Mouse (Mus musculus) CD4-positive naive resting alpha-beta T cell, adult 76 days (primary cell): ENCODE measurements around the gene D930007J09Rik. TPM values are rescaled to one million over a fixed set of nuclear protein-coding genes. Genes with fewer than 3 reads are reported as not detected.

Experiments
- total RNA-seq: library from RNA; stranded (reverse); gene quantifications from one replicate; pipeline ENCODE4 v1.2.4, GENCODE M21; 2023

Gene D930007J09Rik
- not detected for total RNA-seq

DNA sequence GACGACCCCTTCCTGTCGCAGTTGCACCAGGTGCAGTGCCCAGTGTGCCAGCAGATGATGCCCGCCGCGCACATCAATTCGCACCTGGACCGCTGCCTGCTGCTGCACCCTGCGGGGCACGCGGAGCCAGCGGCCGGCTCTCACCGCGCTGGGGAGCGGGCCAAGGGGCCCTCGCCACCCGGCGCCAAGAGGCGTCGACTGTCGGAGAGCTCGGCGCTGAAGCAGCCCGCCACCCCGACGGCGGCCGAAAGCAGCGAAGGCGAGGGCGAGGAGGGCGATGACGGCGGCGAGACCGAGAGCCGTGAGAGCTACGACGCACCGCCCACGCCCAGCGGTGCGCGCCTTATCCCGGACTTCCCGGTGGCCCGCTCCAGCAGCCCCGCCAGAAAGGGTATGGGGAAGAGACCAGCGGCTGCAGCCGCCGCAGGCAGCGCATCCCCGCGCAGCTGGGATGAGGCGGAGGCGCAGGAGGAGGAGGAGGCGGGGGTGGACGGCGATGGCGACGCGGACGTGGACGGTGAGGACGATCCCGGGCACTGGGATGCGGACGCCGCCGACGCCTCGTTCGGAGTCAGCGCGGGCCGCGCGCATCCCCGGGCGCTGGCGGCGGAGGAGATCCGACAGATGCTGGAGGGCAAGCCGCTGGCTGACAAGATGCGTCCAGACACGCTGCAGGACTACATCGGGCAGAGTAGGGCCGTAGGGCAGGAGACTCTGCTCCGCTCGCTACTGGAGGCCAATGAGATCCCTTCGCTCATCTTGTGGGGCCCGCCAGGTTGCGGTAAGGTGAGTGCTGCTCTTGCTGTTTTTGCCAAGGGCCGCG, at the start of gene D930007J09Rik:
Gene D930007J09Rik (minus strand): TSS at position 591 of the 823 bp plus-strand sequence.

DNA sequence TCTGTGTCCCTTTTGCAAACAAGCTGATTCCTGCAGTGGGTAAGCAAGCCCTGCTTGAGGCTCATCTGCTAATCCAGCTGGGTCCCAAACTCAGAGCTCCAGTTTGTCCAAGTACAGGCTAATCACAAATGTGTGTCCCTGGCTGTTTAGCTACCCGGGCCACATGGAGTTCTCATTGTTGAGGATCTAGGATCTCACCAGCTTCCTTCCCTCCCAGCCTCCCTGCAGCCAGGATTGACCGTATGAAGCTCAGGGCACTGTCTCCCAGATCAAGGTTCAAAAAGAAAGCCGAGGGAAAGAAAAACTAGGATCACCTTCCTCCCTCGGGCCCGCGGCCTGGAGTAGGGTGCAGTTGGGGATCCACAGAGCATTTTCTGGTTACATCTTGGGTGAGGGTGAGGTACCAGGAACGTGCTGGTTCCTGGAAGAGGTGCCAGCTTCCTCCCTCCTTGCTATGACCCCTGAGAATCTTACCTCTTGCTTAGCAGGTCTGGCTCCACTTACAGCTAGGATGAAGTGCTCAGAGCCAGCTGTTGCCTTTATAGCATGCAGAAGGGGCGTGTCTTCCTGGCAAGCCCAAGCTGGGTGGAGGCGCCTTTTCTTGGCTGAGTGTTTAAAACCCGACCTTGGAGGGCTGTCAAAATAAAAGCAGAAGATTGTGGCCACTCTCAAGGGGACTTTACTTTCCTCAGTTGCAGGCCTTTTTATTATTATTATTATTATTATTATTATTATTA, 48.2 kb upstream of the D930007J09Rik start, which contains the start of gene Serpinb1a:
Gene Serpinb1a (minus strand): TSS at position 518 of the 737 bp plus-strand sequence.

GRCm38 (mm10) chr13:32801693-32802221, 892 bp downstream of the D930007J09Rik start, which contains the start of gene Wrnip1:
TSS of gene Wrnip1 (plus strand) at chr13:32802038.

GRCm38 (mm10) chr13:32783816-32784215, 18.8 kb downstream of the D930007J09Rik start, which contains the start of gene Mylk4:
TSS of gene Mylk4 (minus strand) at chr13:32783954.

Other genes starting within 250 kb of the D930007J09Rik start
- not detected for gene Mylk4, start 18.9 kb downstream of the D930007J09Rik start, total RNA-seq
- 32.1 TPM for gene Wrnip1, start 811 bp downstream of the D930007J09Rik start, total RNA-seq
- 14.0 TPM for gene Serpinb1a, start 48.3 kb upstream of the D930007J09Rik start, total RNA-seq
- not detected for gene Serpinb1c, start 95.4 kb upstream of the D930007J09Rik start, total RNA-seq
- gene Serpinb6b, start 162.4 kb upstream of the D930007J09Rik start, total RNA-seq: 6.4 TPM
- gene Serpinb9, start 200.4 kb upstream of the D930007J09Rik start, total RNA-seq: 4.7 TPM
- gene Serpinb9b, start 224.6 kb upstream of the D930007J09Rik start, total RNA-seq: 0.26 TPM